Mouse (Mus musculus) bone marrow, adult 2 months (tissue): ENCODE results near the gene Nup88.

Source experiments
- CTCF ChIP-seq: fragments of 200-500 bp; IDR thresholded peaks from 2 replicates; pipeline ENCODE4 v1.5.1; 2011; ENCODE audit warnings: low read length, control low read depth; ENCODE audit not compliant: control insufficient read depth, insufficient read depth
- POLR2A ChIP-seq: fragments of 200-500 bp; IDR thresholded peaks from 2 replicates; pipeline ENCODE4 v1.6.1; 2011; ENCODE audit warnings: low read depth, mild to moderate bottlenecking, control low read depth, low read length, borderline replicate concordance; ENCODE audit not compliant: control insufficient read depth

DNA sequence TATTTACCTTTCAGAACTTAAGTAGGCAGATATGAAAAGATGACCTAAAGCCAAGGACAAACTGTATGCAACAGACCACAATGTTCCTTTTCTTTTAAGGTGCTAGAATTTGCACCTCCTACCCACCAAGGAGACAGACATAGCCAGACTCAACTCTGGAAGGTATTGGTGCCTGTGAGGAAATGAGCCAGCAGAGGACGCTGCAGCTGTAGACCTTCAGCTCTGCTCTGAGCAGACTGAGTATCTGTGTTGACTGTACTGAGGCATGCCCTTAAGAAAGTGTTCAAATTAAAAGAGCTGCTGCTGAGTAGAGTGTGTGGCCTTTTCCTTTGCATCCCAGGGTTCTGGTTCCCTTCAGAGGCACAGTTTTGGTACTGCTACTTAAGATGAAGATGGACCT lies 27.2 kb downstream of the Nup88 start:
- no peak for TF ChIP-seq CTCF
- TF ChIP-seq POLR2A = no peak
